Mouse (Mus musculus) bone marrow, adult 2 months (tissue): ENCODE measurements around the gene Hoxb4. TPM values are rescaled to one million over a fixed set of nuclear protein-coding genes. Genes with fewer than 3 reads are reported as not detected.

Experiments
- H3K27ac ChIP-seq: fragments of 200-500 bp; 2 replicates; pipeline ENCODE4 v1.5.1; 2012; ENCODE audit warnings: low read depth, mild to moderate bottlenecking, control low read depth, inconsistent platforms, low read length; ENCODE audit not compliant: control insufficient read depth, poor library complexity, insufficient read depth
- H3K4me1 ChIP-seq: fragments of 200-500 bp; 2 replicates; pipeline ENCODE4 v1.6.1; 2011; ENCODE audit warnings: low read length; ENCODE audit not compliant: control insufficient read depth, insufficient read depth
- H3K4me3 ChIP-seq: fragments of 200-500 bp; replicated peaks from 2 replicates; pipeline ENCODE3; 2011; ENCODE audit warnings: mild to moderate bottlenecking, low read depth, low read length, control low read depth; ENCODE audit not compliant: control insufficient read depth
- CTCF ChIP-seq: fragments of 200-500 bp; IDR thresholded peaks from 2 replicates; pipeline ENCODE4 v1.5.1; 2011; ENCODE audit warnings: low read length, control low read depth; ENCODE audit not compliant: control insufficient read depth, insufficient read depth
- POLR2A ChIP-seq: fragments of 200-500 bp; IDR thresholded peaks from 2 replicates; pipeline ENCODE4 v1.6.1; 2011; ENCODE audit warnings: low read depth, mild to moderate bottlenecking, control low read depth, low read length, borderline replicate concordance; ENCODE audit not compliant: control insufficient read depth
- WGBS: fragments of 180-500 bp; shearing (Covaris S2); methylation state at CpG from one replicate; pipeline ENCODE4 v1.1.7; 2018; 5-methylcytosine and 5-hydroxymethylcytosine counted together
- polyA plus RNA-seq: library from polyadenylated mRNA; stranded (reverse); fragments of >200 nt; gene quantifications from 2 replicates; pipeline ENCODE4 v1.2.4, GENCODE M21; 2011; ENCODE audit warnings: low replicate concordance; ENCODE audit not compliant: missing spikeins, insufficient read depth, insufficient read length

The Hoxb4 gene
- 3.3 and 7.6 TPM in 2 replicates for polyA plus RNA-seq

DNA sequence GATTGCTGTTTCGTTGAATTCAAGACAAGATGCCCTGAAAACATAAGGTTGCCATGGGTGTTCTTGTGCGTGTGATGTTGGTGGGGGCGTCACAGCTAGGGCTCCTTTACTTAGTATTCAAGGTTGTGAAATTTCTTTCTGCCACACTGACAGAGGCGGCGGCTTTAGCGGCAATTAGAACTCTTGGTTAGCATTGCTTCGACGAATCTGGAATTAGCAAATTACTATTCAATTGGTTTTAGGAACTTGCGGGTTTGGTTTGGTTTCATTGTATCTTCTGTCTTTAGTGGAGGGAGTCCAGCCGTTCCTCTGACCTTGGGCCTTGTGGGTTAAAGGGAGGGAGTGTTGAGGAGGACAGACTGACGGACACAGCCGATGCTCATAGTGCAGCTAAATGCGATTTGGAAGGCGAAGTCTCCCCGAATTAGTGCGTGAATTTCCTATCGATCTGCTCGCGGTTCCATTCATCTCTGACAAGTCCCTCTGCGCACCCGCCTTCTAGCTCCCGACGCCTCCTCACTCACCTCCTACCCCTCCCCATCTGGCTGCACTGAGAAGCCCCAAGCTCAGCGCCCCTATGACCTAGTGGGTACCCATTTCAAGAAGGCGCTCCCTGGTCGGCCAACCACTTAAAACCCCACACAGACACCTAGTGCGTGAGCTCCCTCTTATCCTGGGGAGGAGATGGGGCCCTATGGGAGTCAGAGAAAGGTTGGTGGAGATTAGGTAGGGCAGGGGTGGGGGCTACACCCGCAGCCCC is at the start of gene Hoxb4:
Gene Hoxb4, plus strand, starts transcription at position 660 of the 760 bp plus-strand sequence.
- TF ChIP-seq POLR2A (no peak), CTCF (no peak)
- Histone ChIP-seq H3K4me3 (peak within 1 kb of the TSS; percentile 81), H3K27ac (peak within 1 kb of the TSS; percentile 54), H3K4me1 (peaks cover 1% of the 10 kb centered on the region; the same call in 1 of the 2 replicates)
- WGBS: 25% methylated on average over 28 of the region's 28 CpGs

GRCm38 (mm10) chr11:96269869-96270268 is 48.2 kb upstream of the Hoxb4 start:
- Histone ChIP-seq H3K4me3 (no peak overlapping the region), H3K4me1 (no peaks in the 10 kb centered on the region), H3K27ac (no peak overlapping the region)
- no peak for TF ChIP-seq CTCF
- TF ChIP-seq POLR2A: no peak
- WGBS: 3% methylated on average over 19 of the region's 19 CpGs

- WGBS: 2% methylated on average over 40 of the region's 40 CpGs
- Histone ChIP-seq H3K27ac (no peak within 1 kb of the TSS), H3K4me3 (no peak within 1 kb of the TSS), H3K4me1 (no peaks in the 10 kb centered on the region)
- no peak for TF ChIP-seq CTCF
- no peak for TF ChIP-seq POLR2A
Observed at GRCm38 (mm10) chr11:96270996-96271540, 47.0 kb upstream of the Hoxb4 start, which contains the start of gene Hoxb9. Hoxb9 (plus strand) TSS chr11:96271457.

DNA sequence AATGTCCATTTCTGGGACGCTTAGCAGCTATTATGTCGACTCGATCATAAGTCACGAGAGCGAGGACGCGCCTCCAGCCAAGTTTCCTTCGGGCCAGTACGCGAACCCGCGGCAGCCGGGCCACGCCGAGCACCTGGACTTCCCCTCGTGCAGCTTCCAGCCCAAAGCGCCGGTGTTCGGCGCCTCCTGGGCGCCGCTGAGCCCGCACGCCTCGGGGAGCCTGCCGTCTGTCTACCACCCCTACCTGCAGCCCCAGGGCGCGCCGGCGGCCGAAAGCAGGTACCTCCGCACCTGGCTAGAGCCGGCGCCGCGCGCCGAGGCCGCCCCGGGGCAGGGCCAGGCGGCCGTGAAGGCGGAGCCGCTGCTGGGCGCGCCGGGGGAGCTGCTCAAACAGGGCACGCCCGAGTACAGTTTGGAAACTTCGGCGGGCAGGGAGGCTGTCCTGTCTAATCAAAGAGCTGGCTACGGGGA is 46.5 kb upstream of the Hoxb4 start:
- WGBS: under 1% methylated on average over 52 of the region's 52 CpGs
- no peak overlapping the region for H3K4me3 ChIP-seq
- no peak overlapping the region for H3K27ac ChIP-seq
- no peaks in the 10 kb centered on the region for H3K4me1 ChIP-seq
- TF ChIP-seq CTCF (no peak), POLR2A (no peak)

DNA sequence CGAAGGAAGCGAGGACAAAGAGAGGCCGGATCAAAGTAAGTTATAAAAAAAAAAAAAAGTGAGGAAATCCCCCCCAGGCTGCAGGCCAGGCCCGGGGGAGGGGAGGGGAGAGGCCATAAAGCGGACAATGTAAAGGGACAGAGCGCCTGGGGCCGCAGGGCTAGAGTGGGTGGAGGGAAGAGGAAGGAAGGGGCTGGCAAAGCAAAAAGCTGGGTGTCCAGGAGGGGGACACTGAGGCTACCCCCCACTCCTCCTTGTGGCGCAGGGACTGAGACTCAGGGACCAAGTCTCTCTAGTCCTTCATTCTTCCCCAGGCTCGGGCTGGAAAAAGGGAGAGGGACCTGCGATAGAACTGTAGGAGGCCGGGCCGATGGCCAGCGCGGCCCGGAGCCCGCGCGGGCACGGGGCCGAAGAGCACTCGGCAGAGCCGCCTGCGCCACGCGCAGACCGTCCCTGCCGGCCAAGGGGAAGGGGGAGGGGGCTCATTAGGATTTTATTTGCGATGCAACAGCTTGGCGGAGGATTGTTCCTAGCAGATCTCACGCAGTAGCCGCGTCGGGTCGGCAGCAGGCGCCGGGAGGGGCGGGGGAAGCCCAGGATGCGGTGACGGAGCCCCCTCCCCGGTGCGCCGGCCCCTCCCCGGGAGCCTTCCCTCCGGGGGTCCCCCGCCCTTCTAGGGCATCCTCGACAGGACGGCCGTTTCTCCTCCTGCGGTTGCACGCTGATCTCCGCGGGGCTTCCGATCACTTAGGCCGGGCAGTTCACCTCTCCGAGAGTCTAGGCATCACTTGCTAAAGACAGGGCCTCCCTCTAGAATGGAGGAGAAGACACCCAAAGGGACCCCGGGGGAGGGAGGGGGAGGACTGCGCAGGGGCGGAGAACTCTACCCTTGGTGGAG is 45.8 kb upstream of the Hoxb4 start:
- Histone ChIP-seq H3K4me3 (no peak overlapping the region), H3K27ac (no peak overlapping the region), H3K4me1 (no peaks in the 10 kb centered on the region)
- WGBS: 3% methylated on average over 58 of the region's 58 CpGs
- TF ChIP-seq CTCF: no peak

DNA sequence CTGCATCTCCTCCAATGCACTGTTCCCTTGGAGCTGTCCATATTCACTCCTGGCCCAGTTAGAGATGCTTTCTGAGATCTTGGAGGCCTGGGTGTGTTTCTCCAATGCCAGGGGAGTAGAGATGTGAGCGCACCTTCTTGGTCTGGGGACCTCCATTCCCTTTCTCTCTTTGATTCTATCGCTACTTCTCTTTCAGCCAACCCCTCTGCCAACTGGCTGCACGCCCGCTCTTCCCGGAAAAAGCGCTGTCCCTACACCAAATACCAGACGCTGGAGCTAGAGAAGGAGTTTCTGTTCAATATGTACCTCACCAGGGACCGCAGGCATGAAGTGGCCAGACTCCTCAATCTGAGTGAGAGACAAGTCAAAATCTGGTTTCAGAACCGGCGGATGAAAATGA is 43.6 kb upstream of the Hoxb4 start:
- Histone ChIP-seq H3K4me3 (no peak overlapping the region), H3K27ac (no peak overlapping the region), H3K4me1 (no peaks in the 10 kb centered on the region)
- TF ChIP-seq CTCF (no peak), POLR2A (no peak)
- 65% methylated on average over 10 of the region's 10 CpGs for WGBS

GRCm38 (mm10) chr11:96275896-96276295 is 42.2 kb upstream of the Hoxb4 start:
- WGBS: 33% methylated on average over 4 of the region's 4 CpGs
- no peaks in the 10 kb centered on the region for H3K4me1 ChIP-seq
- TF ChIP-seq POLR2A: no peak
- TF ChIP-seq CTCF: no peak
- no peak overlapping the region for H3K4me3 ChIP-seq
- H3K27ac ChIP-seq: no peak overlapping the region

GRCm38 (mm10) chr11:96277151-96278044 is 40.7 kb upstream of the Hoxb4 start:
- TF ChIP-seq POLR2A (no peak), CTCF (no peak)
- WGBS: 5% methylated on average over 35 of the region's 35 CpGs
- no peaks in the 10 kb centered on the region for H3K4me1 ChIP-seq
- H3K4me3 ChIP-seq: no peak overlapping the region
- no peak overlapping the region for H3K27ac ChIP-seq
